Mouse (Mus musculus) CH12.LX (cell line): Measurements from ENCODE around the gene 2810459M11Rik. TPM values are rescaled to one million over a fixed set of nuclear protein-coding genes. Genes with fewer than 3 reads are reported as not detected.

Experiments used
- DNase-seq: peaks from one replicate; pipeline ENCODE4 v3.0.0-alpha.2; 2013; ENCODE audit errors: extremely low read depth
- H3K27ac ChIP-seq: 2 replicates; pipeline ENCODE4 v1.5.1; 2012; ENCODE audit warnings: low read depth, mild to moderate bottlenecking, control low read depth, moderate library complexity; ENCODE audit not compliant: insufficient read depth
- H3K27me3 ChIP-seq: replicated peaks from 2 replicates; pipeline ENCODE3; 2012; ENCODE audit warnings: inconsistent platforms
- H3K36me3 ChIP-seq, 2 experiments: replicated peaks in 1 of 2; 2 replicates each; pipeline versions ENCODE3 to v1.6.1; 2012; ENCODE audit warnings: inconsistent platforms in 1 of 2, low read length in 1 of 2, mild to moderate bottlenecking in 1 of 2, mixed read lengths in 1 of 2, moderate library complexity in 1 of 2; ENCODE audit not compliant: control insufficient read depth in 1 of 2, insufficient read depth in 1 of 2
- H3K4me1 ChIP-seq, 2 experiments: 2 replicates each; pipeline ENCODE4 v1.6.1; 2012; ENCODE audit warnings: inconsistent platforms in 1 of 2, moderate library complexity in 1 of 2; ENCODE audit not compliant: insufficient read depth in 2 of 2, control insufficient read depth in 1 of 2
- H3K4me2 ChIP-seq: 2 replicates; pipeline ENCODE4 v1.6.1; 2012; ENCODE audit warnings: low read depth, mild to moderate bottlenecking, control low read depth; ENCODE audit not compliant: poor library complexity, insufficient read depth, severe bottlenecking
- H3K4me3 ChIP-seq, 3 experiments: fragments of 150-350 bp in 1 of 3; sonication (generic) in 1 of 3; replicated peaks in 1 of 3; 2 replicates each; pipeline versions ENCODE3 to v1.5.1; 2011 to 2012; ENCODE audit warnings: low read depth in 2 of 3, low read length in 2 of 3, mild to moderate bottlenecking in 2 of 3, moderate library complexity in 2 of 3, control low read depth in 1 of 3, improper control_type of control experiment in 1 of 3, inconsistent platforms in 1 of 3, mixed read lengths in 1 of 3; ENCODE audit not compliant: poor library complexity in 1 of 3
- H3K79me2 ChIP-seq: replicated peaks from 2 replicates; pipeline ENCODE4 v1.6.1; 2012; ENCODE audit warnings: mild to moderate bottlenecking, moderate library complexity; ENCODE audit not compliant: control insufficient read depth, poor library complexity, insufficient read depth, severe bottlenecking; ENCODE audit errors: extremely low read depth
- H3K9ac ChIP-seq: 2 replicates; pipeline ENCODE4 v1.6.1; 2012; ENCODE audit warnings: low read depth, mild to moderate bottlenecking, control low read depth, moderate library complexity; ENCODE audit not compliant: insufficient read depth
- H3K9me3 ChIP-seq: replicated peaks from 2 replicates; pipeline ENCODE3; 2012; ENCODE audit warnings: low read length, inconsistent platforms, mixed read lengths
- CTCF ChIP-seq, 2 experiments: IDR thresholded peaks in 1 of 2; conservative IDR thresholded peaks in 1 of 2; 2 replicates each; pipeline ENCODE4 v1.5.1; 2011 to 2012; ENCODE audit warnings: low read depth in 2 of 2, low read length in 2 of 2, improper control_type of control experiment in 1 of 2, inconsistent platforms in 1 of 2, mild to moderate bottlenecking in 1 of 2, moderate library complexity in 1 of 2
- EP300 ChIP-seq: IDR thresholded peaks from 2 replicates; pipeline ENCODE4 v1.6.1; 2011; ENCODE audit warnings: low read length, improper control_type of control experiment
- ETS1 ChIP-seq: conservative IDR thresholded peaks from 2 replicates; pipeline ENCODE4 v1.6.1; 2012; ENCODE audit warnings: low read depth, mild to moderate bottlenecking, inconsistent platforms, low read length, improper control_type of control experiment, moderate library complexity
- GABPA ChIP-seq: IDR thresholded peaks from 2 replicates; pipeline ENCODE4 v1.6.1; 2012; ENCODE audit warnings: low read depth, low read length, improper control_type of control experiment, inconsistent platforms; ENCODE audit not compliant: insufficient replicate concordance
- HCFC1 ChIP-seq: IDR thresholded peaks from 2 replicates; pipeline ENCODE4 v1.6.1; 2012; ENCODE audit warnings: low read depth, mild to moderate bottlenecking, inconsistent platforms, low read length, improper control_type of control experiment
- MYC ChIP-seq: IDR thresholded peaks from 2 replicates; pipeline ENCODE4 v1.6.1; 2011; ENCODE audit warnings: low read depth, mild to moderate bottlenecking, improper control_type of control experiment, low read length
- NELFE ChIP-seq: IDR thresholded peaks from 2 replicates; pipeline ENCODE4 v1.6.1; 2011; ENCODE audit warnings: low read depth, low read length, improper control_type of control experiment
- NRF1 ChIP-seq: IDR thresholded peaks from 2 replicates; pipeline ENCODE4 v1.6.1; 2014; ENCODE audit warnings: low read depth, mild to moderate bottlenecking, inconsistent platforms, low read length, improper control_type of control experiment, moderate library complexity
- PAX5 ChIP-seq: IDR thresholded peaks from 2 replicates; pipeline ENCODE4 v1.6.1; 2012; ENCODE audit warnings: low read length, inconsistent platforms, mixed read lengths
- POLR2A ChIP-seq: IDR thresholded peaks from 2 replicates; pipeline ENCODE4 v1.6.1; 2011; ENCODE audit warnings: low read depth, mild to moderate bottlenecking, improper control_type of control experiment, low read length
- SMC3 ChIP-seq: IDR thresholded peaks from 2 replicates; pipeline ENCODE4 v1.6.1; 2011; ENCODE audit warnings: low read depth, low read length, improper control_type of control experiment
- TBP ChIP-seq: conservative IDR thresholded peaks from 2 replicates; pipeline ENCODE4 v1.6.1; 2011; ENCODE audit warnings: low read depth, low read length, improper control_type of control experiment
- UBTF ChIP-seq: IDR thresholded peaks from 2 replicates; pipeline ENCODE4 v1.6.1; 2012; ENCODE audit warnings: low read depth, mild to moderate bottlenecking, inconsistent platforms, low read length, improper control_type of control experiment, moderate library complexity
- ZC3H11A ChIP-seq: IDR thresholded peaks from 2 replicates; pipeline ENCODE4 v1.6.1; 2012; ENCODE audit warnings: low read depth, mild to moderate bottlenecking, inconsistent platforms, low read length, improper control_type of control experiment
- ZNF384 ChIP-seq: IDR thresholded peaks from 2 replicates; pipeline ENCODE4 v1.6.1; 2012; ENCODE audit warnings: low read depth, low read length, improper control_type of control experiment, inconsistent platforms
- dilution Hi-C: fragments of 300-500 bp; cut with MboI; formaldehyde crosslinking; loops from 2 replicates; pipeline ENCODE4 v1.14.3; 2020; ENCODE audit warnings: low sequenced_read_pairs; ENCODE audit not compliant: extremely low pct_unique_long_range_greater_than_20kb, extremely low pct_ligation_motif_present
- in situ Hi-C: fragments of 300-500 bp; cut with MboI; formaldehyde crosslinking; loops from 3 replicates; pipeline ENCODE4 v1.14.3; 2019; ENCODE audit warnings: low sequenced_read_pairs, low pct_ligation_motif_present, low pct_unique_long_range_greater_than_20kb, mixed read lengths
- polyA plus RNA-seq: library from polyadenylated mRNA; unstranded; fragments of >175 nt; gene quantifications from 2 replicates; pipeline ENCODE4 v1.2.1, GENCODE M21; 2012; ENCODE audit warnings: low read depth; ENCODE audit not compliant: insufficient read length
- total RNA-seq, 2 experiments: library from RNA; depleted of rRNA; stranded (reverse); fragments of 300-350 nt in 1 of 2; fragments of >200 nt in 1 of 2; gene quantifications; 2 replicates each; pipeline ENCODE4 v1.2.3; 2012 to 2014

2810459M11Rik gene
- total and polyA plus RNA-seq, 3 experiments = not detected

- dilution Hi-C loops = no loop called here
- in situ Hi-C loops = no loop called here
- no peak for DNase-seq
- Histone ChIP-seq H3K36me3 (no peaks in the 10 kb centered on the region), H3K4me3 (no peak overlapping the region), H3K79me2 (no peaks in the 10 kb centered on the region), H3K4me2 (no peak overlapping the region), H3K9ac (no peak overlapping the region), H3K27ac (no peak overlapping the region), H3K9me3 (no peaks in the 10 kb centered on the region), H3K27me3 (peaks cover 23% of the 10 kb centered on the region), H3K4me1 (0 out of 4 replicates have a peak, but pooled peaks cover 0 to 2% of the 10 kb centered on the region in 2 experiments)
- no peak for TF ChIP-seq TBP
These were observed 13.2 kb upstream of the 2810459M11Rik start for GRCm38 (mm10) chr1:86032273-86032987.

- dilution Hi-C loops = no loop called here
- H3K27me3 ChIP-seq = peaks cover 7% of the 10 kb centered on the region
- H3K4me3 ChIP-seq = no peak overlapping the region
- no peak for DNase-seq
- H3K4me1 ChIP-seq = peaks cover 2 to 10% of the 10 kb centered on the region in 2 experiments; a peak in 3 of 4 replicates
- no peaks in the 10 kb centered on the region for H3K79me2 ChIP-seq
- peaks cover 11% of the 10 kb centered on the region for H3K9me3 ChIP-seq
- TF ChIP-seq POLR2A = no peak
- TF ChIP-seq PAX5 = no peak
- no peak for TF ChIP-seq UBTF
- no peak for TF ChIP-seq EP300
- TF ChIP-seq ZNF384 = no peak
- TF ChIP-seq HCFC1 = no peak
- TF ChIP-seq MYC = no peak
- no peak for TF ChIP-seq CTCF (conservative IDR thresholded peaks at IDR 0.05 in 1 of 2, IDR thresholded peaks at IDR 0.05 in 1 of 2; ENCODE audit: low read depth in 2 of 2, low read length in 2 of 2)
- no peak for TF ChIP-seq ETS1
- no peak for TF ChIP-seq NRF1
- no peak for TF ChIP-seq ZC3H11A
- TF ChIP-seq GABPA = no peak
- TF ChIP-seq NELFE = no peak
- TF ChIP-seq SMC3 = no peak
- no peak overlapping the region for H3K27ac ChIP-seq
- H3K36me3 ChIP-seq = no peaks in the 10 kb centered on the region
- H3K9ac ChIP-seq = no peak overlapping the region
- H3K4me2 ChIP-seq = no peak overlapping the region
- in situ Hi-C loops = no loop called here
These were observed 7.3 kb upstream of the 2810459M11Rik start for GRCm38 (mm10) chr1:86038191-86038951.
